Mouse (Mus musculus): Measurements from ENCODE around the gene Ppp1ca.

DNA sequence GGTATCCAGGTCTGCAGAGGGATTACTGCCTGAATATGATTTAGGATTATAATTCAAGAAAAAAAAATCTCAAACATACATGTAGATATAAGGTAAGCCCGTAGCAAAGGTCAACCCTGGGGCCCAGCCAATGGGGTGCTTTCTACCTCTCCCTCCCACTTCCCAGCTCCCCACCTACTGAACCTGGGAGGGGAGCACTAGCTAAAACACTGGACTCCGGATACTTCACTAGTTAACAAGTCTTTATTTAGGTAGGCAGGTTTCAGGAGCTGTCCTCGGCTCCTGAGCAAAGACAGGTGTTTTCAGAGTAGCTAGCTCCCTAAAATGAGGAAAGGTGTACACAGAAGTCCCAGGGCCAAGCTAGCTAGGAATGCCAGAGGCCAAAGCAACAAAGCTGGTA is 27.8 kb upstream of the Ppp1ca start:
- no peak for TF ChIP-seq CTCF (IDR thresholded peaks at IDR 0.05; ENCODE audit: control insufficient read depth, insufficient read depth, low read length)
- TF ChIP-seq POLR2A (IDR thresholded peaks at IDR 0.05; ENCODE audit: borderline replicate concordance, control insufficient read depth, low read depth, low read length), result no peak
